Mouse (Mus musculus) mouse trophoblast stem cell (cell line): ENCODE results near the gene Htra1.

Experiments
- in situ Hi-C, 2 experiments: fragments of 300-500 bp; cut with MseI, MboI; formaldehyde crosslinking; loops; 2 replicates in 1 of 2; 3 replicates in 1 of 2; pipeline ENCODE4 v1.15.1; 2025

Gene Htra1

DNA sequence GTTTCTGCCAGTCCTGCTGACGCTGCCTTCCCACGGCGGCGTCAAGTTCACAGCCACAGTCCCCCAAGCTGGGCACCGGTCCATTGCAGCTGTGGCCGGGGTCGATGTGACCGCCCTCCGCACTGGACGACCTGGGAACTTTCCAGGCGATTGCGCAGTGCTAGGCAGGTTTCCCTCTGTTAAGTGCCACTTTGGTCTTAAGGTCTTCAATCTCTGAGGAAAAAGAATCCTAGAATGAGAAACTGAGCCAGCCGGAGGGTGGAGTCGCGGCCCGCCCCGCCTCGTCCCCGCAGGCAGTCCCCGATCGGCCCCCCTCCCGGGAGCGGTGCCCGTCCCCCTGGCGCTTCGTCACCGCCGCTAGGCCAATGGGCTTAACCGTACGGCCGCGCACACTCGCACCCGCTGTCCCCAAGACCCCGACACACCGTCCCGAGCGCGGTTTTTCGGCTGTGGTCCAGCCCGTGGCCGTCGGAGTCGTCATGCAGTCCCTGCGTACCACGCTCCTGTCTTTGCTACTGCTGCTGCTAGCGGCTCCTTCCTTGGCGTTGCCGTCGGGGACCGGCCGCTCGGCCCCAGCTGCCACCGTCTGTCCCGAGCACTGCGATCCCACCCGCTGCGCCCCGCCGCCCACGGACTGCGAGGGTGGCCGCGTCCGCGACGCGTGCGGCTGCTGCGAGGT is at the start of gene Htra1:
Htra1 (plus strand) TSS at position 319 of the 679 bp plus-strand sequence.
- in situ Hi-C loops = no loop called here

DNA sequence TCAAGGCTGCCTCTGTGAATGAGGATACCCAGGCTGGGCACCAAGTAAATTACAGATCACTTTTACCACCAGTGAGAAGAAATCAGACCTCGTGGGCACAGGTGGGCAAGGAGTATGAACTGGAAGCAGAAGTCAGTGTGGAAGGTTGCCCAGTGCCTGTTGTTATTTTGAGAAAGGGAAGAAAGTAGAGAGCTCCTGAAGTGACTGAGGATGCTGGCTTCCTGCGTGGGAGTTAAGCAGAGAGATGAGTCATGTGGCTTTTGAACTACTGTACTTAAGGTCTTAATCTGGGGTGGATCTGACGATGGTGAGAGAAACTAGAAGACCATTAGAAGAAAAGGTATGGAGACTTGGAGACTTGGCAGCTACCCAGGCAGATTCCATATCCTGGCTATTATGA is 49.7 kb upstream of the Htra1 start:
- in situ Hi-C loops = no loop called here

DNA sequence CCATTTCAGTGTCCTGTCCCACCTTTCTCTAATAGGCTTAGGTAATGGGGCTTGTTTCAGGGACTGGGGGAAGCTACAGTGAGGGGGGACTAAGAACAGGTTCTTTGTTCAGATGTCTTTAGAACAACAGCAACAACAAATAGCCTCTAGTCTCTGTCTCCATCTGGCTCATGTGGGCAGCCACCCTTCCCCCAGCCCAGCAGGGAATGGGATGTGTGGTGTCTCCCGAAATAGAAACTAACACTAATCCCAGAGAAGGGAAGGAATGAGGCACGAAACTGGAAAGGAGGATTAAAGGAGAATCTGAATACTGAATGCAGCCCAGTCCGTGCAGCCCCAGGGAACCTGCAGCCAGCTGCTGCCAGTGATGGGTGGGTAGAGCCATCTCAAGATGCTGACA is 48.0 kb upstream of the Htra1 start:
- in situ Hi-C loops = no loop called here

DNA sequence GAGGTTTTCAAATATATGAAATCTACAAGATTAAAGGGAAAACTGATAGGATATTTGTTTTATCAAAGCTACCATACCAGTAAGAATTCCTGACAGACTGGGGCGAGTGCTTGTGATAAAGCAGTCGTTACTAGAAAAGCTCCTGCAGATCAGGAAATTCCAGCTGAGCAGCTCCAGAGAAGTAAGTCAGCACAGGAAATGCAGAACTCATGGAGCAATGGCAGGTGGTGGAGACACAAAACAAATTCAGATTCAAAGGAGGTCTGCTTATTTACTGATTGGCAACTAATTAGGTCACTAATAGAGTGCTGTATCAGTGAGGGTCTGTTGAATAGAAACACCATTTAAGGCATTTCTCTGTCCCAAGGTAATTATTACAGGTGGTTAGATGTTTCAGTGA is 45.0 kb upstream of the Htra1 start:
- in situ Hi-C loops = no loop called here

DNA sequence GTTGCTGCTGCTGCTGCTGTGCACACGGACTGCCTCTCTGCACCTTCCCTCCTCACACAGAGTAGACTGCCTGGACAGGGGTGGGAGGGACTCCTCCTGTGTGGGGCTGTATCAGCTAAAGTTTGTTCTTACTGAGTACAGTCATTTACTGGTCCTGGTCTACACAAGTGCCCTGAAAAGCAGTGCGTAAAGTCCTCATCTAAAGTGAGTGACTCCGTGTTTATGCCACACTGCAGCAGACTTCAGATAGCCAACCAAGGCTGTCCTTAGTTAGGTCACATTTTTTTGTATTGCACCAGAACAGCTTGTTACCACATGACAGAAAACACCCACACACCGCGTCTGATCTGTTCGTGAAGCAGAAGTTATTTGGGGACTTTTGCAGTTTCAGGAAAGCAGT is 42.9 kb upstream of the Htra1 start:
- in situ Hi-C loops = no loop called here

DNA sequence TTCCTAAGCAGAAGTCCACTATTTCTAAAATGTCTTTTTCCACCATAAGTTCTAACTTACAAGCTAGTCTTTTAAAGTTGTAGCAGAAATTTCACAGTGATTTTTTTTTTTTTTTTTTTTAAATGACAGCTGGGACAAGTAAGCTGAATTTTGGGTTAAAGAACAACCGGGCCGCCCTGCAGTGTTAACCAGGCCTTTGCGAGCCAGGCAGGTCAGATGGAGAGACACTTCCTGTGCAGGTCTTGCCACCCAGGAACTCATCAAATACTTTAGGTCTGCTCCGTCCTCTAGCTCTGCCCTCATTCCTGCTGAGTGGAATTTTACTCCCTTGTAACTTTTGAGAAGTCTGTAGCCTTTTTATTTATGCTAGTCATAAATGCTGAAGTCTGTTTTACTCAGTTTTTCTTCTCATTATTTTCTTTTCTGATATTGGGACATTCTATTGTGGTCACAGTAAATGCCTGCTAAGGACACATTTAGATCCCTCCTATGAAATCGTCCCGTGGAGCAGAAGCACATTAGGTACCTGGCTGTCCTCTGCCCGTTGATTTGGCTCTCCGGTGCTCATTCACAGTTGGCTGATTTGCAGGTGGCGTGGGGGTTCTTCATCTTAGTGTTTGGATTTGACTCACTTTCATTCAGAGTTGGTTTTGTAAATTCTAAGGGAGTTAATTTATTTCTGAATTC is 40.8 kb upstream of the Htra1 start:
- in situ Hi-C loops = no loop called here

DNA sequence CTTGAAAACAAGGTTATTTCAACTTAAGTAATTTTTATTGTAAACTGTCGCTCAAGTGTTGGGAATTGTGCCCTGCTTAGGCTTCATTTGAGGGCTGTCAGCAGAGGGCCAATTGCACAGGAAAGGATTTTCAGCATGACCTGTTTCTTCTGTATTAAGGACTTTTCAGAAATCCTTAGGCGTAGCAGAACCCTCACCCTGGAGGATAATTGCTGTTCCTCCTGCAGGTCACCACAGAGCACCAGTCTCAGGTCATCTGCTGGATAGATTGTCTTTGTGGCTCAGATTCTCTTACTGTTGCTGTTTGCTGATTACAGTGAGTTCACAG is 40.3 kb upstream of the Htra1 start:
- in situ Hi-C loops = no loop called here

DNA sequence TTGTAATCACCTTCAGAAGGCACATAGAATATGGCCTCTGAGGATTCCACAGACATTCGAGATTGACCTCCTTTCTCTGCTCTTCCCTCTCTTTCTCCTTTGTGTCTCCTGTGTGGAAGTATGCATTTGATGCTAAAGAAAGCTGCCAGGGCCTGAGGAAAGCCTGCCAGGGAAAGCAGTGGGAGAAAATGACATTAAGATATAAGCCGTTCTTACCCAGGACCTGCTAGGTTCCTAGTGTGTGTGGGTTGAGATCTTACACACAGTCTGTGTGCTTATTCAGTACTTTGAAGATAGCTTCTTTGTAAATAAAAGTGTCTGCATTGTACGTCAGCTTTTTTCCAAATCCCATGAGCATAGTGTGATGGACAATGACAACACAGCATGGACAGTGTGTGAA is 39.8 kb upstream of the Htra1 start:
- in situ Hi-C loops = no loop called here

- in situ Hi-C loops = no loop called here
These were observed 38.7 kb upstream of the Htra1 start for GRCm38 (mm10) chr7:130897201-130897600.

DNA sequence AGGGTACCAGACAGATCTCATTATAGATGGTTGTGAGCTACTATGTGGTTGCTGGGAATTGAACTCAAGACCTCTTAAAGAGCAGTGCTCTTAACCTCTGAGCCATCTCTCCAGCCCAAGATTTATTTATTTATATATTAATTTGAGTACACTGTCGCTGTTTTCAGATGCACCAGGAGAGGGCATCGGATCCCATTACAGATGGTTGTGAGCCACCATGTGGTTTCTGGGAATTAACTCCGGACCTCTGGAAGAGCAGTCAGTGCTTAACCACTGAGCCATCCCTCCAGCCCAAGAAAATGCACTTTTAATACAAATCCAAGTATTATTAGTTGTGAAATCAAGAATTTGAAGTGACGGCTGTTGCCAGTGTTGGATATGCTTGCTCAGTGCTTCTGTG is 37.5 kb upstream of the Htra1 start:
- in situ Hi-C loops = no loop called here

- in situ Hi-C loops = no loop called here
These were observed 35.6 kb upstream of the Htra1 start for GRCm38 (mm10) chr7:130900233-130900848.

GRCm38 (mm10) chr7:130902929-130903328 is 33.0 kb upstream of the Htra1 start:
- in situ Hi-C loops = no loop called here

DNA sequence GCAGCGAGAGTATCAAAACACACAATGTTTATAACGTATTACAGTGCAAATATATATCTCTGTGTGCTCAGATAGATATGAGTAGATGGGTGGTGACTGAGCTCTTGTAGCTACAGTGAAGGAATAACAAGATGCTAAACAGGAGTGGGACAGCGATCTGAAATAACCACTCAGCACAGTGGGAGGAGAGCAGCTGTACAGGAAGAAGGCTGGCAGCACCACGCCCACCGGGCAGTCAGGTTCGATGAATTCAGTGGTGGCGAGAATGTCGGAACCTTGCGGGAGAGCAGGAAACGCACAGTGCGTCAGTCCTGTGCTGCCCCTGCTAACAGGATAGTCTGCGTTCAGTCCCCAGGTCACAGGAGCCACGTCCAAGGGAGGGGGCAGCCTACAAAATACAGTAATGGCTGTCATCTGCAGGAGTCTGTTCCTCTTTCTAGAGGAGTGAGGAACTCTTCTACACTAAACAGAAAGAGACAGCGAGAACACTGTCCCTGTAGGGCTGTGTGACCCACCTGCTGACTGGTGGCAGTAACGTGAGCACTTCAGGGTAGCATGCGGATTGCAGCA is 32.3 kb upstream of the Htra1 start:
- in situ Hi-C loops = no loop called here

- in situ Hi-C loops = no loop called here
These were observed 31.1 kb upstream of the Htra1 start for GRCm38 (mm10) chr7:130904571-130905365.

DNA sequence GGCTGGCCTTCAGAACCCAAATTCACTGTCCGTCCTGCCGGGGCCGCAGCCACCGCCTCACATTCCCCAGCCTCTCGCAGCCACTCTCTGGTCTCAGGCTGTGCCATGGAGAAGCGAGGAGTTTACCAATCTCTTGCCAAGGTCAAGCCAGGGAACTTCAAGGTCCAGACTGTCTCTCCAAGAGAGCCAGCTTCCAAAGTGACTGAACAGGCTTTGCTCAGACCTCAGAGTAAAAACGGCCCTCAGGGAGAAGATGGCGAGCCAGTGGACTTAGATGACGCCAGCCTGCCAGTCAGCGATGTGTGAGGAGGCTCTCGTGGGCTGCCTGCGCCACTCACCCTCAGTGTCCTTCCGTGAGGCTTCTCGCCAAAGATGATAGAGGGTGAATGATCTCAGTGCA is 25.1 kb upstream of the Htra1 start:
- in situ Hi-C loops = loop anchor here in 1 of 2 experiments (10.0 kb wide), 1 partner anchor 136 kb away; the partner anchor contains the start of gene Btbd16

- in situ Hi-C loops = loop anchor here in 1 of 2 experiments (10.0 kb wide), 1 partner anchor 140 kb away; the partner anchor contains the start of gene Btbd16
These were observed 21.1 kb upstream of the Htra1 start for GRCm38 (mm10) chr7:130914693-130915363.

DNA sequence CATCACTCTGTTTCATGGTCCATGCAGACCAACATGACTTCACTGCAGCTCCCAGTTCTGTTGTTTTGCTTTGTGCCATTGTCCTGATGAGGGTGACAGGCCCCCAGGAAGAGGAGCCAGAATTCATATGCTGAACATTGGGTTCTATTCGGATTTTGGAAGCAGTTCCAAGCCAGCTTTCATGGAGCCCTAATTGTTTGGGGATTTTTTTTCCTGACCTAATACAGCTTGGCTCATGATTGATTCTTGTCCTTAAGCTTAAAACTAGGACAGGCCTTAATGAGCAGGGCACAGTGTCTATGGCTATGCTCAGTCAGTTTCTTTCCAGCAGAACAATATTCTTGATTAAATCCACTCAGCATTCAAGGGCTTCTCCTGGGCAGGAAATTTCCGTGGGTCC is 17.7 kb upstream of the Htra1 start:
- in situ Hi-C loops = loop anchor here in 1 of 2 experiments (10.0 kb wide), 1 partner anchor 143 kb away; the partner anchor contains the start of gene Btbd16

- in situ Hi-C loops = no loop called here
These were observed 12.8 kb upstream of the Htra1 start for GRCm38 (mm10) chr7:130922981-130923731.

- in situ Hi-C loops = no loop called here
These were observed 5.5 kb upstream of the Htra1 start for GRCm38 (mm10) chr7:130930401-130930800.

DNA sequence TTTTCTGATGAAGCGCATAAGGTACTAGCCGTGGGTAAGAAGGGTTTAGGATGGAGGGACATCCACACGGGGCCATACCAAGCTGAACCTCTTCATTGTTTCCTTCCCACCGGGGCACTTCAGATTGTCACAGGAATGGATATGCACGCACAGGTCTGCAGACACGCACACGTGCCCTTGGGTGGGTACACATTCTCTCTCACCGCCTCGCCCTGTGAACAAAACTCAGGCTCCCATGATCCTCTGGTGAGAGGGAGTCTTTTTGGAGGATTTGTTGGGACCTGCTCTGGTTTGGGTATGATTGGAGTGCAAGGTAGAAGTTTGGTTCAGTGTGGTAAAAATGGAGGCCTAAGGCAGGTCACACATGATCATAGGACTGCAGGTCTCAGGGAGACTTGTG is 3.0 kb upstream of the Htra1 start:
- in situ Hi-C loops = no loop called here
